Mouse (Mus musculus) cerebellum, adult 2 months (tissue): ENCODE measurements around the gene Slc26a8. TPM values are rescaled to one million over a fixed set of nuclear protein-coding genes. Genes with fewer than 3 reads are reported as not detected.

ENCODE experiments used
- DNase-seq, 2 experiments: peaks; one replicate each; pipeline ENCODE4 v3.0.0; 2021
- H3K27ac ChIP-seq: fragments of 200-500 bp; 2 replicates; pipeline ENCODE4 v1.5.1; 2012; ENCODE audit warnings: low read length, control low read depth, inconsistent platforms; ENCODE audit not compliant: insufficient read depth
- H3K27me3 ChIP-seq: fragments of 200-500 bp; 2 replicates; pipeline ENCODE4 v1.6.1; 2012; ENCODE audit warnings: inconsistent platforms, mild to moderate bottlenecking, low read length, moderate library complexity; ENCODE audit not compliant: control insufficient read depth, insufficient read depth
- H3K4me1 ChIP-seq: fragments of 200-500 bp; 2 replicates; pipeline ENCODE4 v1.6.1; 2011; ENCODE audit warnings: low read length; ENCODE audit not compliant: control insufficient read depth, insufficient read depth
- H3K4me3 ChIP-seq: fragments of 200-500 bp; replicated peaks from 2 replicates; pipeline ENCODE3; 2011; ENCODE audit warnings: mild to moderate bottlenecking, low read depth, low read length, control low read depth; ENCODE audit not compliant: insufficient read depth
- CTCF ChIP-seq: fragments of 200-500 bp; IDR thresholded peaks from 2 replicates; pipeline ENCODE4 v1.5.1; 2011; ENCODE audit warnings: low read depth, mild to moderate bottlenecking, control low read depth, low read length, moderate library complexity, borderline replicate concordance; ENCODE audit not compliant: insufficient read depth
- POLR2A ChIP-seq: fragments of 200-500 bp; IDR thresholded peaks from 2 replicates; pipeline ENCODE4 v1.6.1; 2011; ENCODE audit warnings: low read length, control low read depth, borderline replicate concordance; ENCODE audit not compliant: insufficient read depth
- WGBS: fragments of 180-500 bp; shearing (Covaris S2); methylation state at CpG from one replicate; pipeline ENCODE4 v1.1.7; 2018; 5-methylcytosine and 5-hydroxymethylcytosine counted together
- polyA plus RNA-seq: library from polyadenylated mRNA; depleted of rRNA; stranded (reverse); fragments of >200 nt; gene quantifications from 2 replicates; pipeline ENCODE4 v1.2.3, GENCODE M21; 2012

The Slc26a8 gene
- polyA plus RNA-seq, 1 experiment, result 4.9 TPM

DNA sequence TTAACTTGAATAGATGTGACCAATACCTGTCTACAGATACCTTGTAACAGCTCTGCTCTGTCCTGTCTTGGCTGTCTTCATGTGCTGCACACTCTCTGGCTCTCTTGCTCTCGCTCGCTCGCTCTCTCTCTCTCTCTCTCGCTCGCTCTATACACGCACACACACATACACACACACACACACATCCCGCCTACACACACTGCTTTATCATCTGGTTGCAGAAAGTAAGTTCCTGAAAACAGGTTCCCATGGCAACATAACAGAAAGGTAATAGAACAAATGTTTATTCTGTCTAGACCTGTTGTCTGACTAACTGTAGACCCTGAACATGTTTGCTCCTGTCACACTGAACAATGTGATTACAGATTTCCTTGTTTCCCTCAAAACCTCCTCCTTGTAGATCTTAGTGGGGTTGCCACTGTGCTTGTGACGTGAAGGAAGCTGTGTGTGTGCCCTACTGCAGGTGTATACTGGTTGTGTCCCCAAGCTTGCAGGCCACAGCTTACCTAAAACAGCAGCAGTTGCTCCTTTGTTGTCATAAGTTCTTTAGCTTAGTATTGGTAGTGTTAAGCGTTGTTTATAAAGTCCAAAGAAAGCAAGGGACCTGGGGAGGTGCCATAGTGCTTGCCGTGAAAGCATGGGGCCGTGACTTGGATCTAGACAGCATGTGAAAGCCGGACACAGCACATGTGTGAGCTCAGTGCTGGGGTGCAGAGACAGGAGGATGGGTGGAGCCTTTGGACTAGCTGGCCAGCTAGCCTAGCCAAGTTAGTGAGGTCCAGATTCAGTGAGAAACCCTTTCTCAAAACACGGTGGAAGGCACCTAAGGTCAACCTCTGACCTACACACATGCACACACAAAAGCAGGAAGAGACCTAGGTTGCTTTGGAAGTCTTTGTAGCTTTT lies 7.5 kb upstream of the Slc26a8 start:
- Histone ChIP-seq H3K27ac (peak overlapping the region; percentile 96), H3K4me1 (peaks cover 25% of the 10 kb centered on the region), H3K4me3 (peak overlapping the region; percentile 21), H3K27me3 (no peaks in the 10 kb centered on the region)
- DNase-seq, result peak; percentile 42 to 48
- WGBS, result 37% methylated on average over 13 of the region's 13 CpGs
- TF ChIP-seq POLR2A (no peak), CTCF (no peak)

DNA sequence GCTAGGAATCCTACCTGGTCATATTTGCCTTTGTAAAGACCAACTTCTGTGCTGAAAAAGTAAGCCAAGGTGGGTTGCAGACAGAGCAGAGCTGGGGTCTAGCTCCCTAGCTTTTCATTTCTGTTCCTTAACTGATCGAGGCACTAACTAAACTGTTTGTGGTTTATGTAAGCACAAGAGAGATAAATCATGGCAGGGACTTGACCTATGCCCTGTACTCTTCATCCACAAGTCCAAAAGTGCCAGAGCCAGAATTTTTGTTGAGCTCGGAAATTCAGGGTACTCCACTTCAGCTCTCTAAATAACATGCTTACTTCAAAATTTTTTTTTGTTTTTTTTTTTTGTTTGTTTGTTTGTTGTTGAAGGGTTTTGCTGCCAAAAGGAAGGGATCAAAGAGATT lies 6.6 kb upstream of the Slc26a8 start:
- TF ChIP-seq POLR2A (no peak), CTCF (no peak)
- no peak for DNase-seq
- WGBS, result 57% methylated on average over 2 of the region's 2 CpGs
- 0 out of 2 replicates have a peak overlapping the region, but pooled peaks have one; percentile 4 for H3K27ac ChIP-seq
- H3K4me1 ChIP-seq, result peaks cover 20% of the 10 kb centered on the region
- H3K27me3 ChIP-seq, result no peaks in the 10 kb centered on the region
- no peak overlapping the region for H3K4me3 ChIP-seq

DNA sequence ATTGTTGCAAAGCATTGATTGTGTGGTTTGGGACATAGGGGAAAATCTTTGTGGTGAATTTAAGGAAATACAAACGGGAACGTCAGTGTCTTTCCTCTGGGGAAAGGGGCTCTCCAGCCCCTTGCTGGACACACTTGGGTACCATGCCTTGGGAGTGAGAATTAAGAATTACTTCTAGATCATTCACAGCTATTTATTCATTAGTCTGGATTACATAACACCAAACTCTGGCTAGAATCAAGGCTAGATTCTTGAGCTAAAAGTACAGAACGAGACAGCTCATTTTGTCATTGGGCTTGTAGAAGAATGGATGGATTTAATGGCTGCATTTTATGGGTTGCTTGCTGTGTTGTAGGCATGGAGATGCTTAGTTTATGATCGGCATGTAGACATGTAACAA lies 4.8 kb upstream of the Slc26a8 start:
- DNase-seq, result no peak
- Histone ChIP-seq H3K4me3 (no peak overlapping the region), H3K4me1 (peaks cover 20% of the 10 kb centered on the region), H3K27me3 (no peaks in the 10 kb centered on the region), H3K27ac (no peak overlapping the region)
- WGBS, result 60% methylated on average over 4 of the region's 4 CpGs
- TF ChIP-seq CTCF, result no peak
- no peak for TF ChIP-seq POLR2A

DNA sequence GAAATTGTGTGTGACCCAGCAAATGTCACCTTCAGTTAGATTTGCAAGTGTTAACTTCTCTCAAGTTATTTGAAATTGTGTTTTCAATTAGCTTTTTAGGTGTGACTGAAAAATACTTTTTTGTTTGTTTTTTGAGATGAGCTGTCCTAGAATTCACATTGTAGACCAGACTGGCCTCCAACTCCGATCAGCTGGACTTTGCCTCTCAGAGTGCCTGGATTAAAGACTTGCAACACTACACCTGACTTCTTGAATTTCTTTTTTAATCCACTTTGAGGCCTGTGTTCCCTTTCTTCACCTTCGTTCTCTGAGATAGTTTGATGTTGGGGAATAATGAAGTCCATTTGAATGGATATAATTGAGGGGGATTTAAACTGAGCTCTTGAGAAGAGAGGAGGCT lies 4.0 kb upstream of the Slc26a8 start:
- peaks cover 20% of the 10 kb centered on the region for H3K4me1 ChIP-seq
- no peak overlapping the region for H3K4me3 ChIP-seq
- no peaks in the 10 kb centered on the region for H3K27me3 ChIP-seq
- 67% methylated on average over 2 of the region's 2 CpGs for WGBS
- DNase-seq, result no peak
- no peak overlapping the region for H3K27ac ChIP-seq
- TF ChIP-seq POLR2A (no peak), CTCF (no peak)

DNA sequence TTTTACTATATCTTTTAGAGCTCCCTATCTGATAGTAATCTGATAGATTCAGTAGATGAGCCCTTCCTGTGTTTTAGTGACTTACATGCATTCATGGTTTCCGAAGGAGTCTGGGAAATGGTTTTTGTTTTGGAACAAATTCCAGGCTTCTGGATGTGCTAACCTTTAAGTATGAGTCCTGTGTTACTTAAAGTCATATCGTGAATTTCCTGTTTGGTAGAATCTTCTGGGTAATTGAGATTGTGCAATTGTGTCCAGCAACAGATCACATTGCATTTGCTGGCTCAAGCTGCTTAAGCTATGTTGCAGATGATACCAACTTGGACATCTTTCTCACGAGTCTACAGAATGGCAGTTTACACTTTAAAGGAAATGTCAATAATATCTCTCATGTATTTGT lies 3.1 kb upstream of the Slc26a8 start:
- Histone ChIP-seq H3K4me1 (peaks cover 19% of the 10 kb centered on the region), H3K4me3 (peak overlapping the region; percentile 32), H3K27me3 (no peaks in the 10 kb centered on the region), H3K27ac (no peak overlapping the region)
- 8% methylated on average over 3 of the region's 3 CpGs for WGBS
- DNase-seq, result no peak
- TF ChIP-seq POLR2A (no peak), CTCF (no peak)

DNA sequence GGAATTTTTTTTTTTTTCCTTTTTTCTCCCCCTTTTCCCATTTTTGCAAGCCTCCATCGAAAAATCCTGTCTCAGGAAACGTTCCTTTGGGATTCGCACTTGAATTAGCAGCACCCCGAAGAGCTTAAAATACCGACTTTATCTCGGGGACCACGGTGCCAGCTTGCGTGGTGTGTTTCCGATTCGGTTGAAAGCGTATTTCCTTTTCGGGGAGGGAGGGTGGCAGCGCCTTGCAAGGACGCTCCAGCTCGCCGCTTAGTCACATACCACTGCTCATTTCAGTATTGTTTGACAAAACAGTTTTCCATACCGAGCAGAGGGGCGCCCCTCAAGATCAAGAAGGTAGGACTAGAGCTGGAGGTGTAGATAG lies 2.3 kb upstream of the Slc26a8 start:
- peak; percentile 61 to 66 for DNase-seq
- no peak for TF ChIP-seq CTCF
- TF ChIP-seq POLR2A, result no peak
- peak overlapping the region; percentile 87 for H3K4me3 ChIP-seq
- no peaks in the 10 kb centered on the region for H3K27me3 ChIP-seq
- peaks cover 12% of the 10 kb centered on the region for H3K4me1 ChIP-seq
- WGBS, result under 1% methylated on average over 18 of the region's 18 CpGs
- peak overlapping the region; percentile 87 for H3K27ac ChIP-seq

DNA sequence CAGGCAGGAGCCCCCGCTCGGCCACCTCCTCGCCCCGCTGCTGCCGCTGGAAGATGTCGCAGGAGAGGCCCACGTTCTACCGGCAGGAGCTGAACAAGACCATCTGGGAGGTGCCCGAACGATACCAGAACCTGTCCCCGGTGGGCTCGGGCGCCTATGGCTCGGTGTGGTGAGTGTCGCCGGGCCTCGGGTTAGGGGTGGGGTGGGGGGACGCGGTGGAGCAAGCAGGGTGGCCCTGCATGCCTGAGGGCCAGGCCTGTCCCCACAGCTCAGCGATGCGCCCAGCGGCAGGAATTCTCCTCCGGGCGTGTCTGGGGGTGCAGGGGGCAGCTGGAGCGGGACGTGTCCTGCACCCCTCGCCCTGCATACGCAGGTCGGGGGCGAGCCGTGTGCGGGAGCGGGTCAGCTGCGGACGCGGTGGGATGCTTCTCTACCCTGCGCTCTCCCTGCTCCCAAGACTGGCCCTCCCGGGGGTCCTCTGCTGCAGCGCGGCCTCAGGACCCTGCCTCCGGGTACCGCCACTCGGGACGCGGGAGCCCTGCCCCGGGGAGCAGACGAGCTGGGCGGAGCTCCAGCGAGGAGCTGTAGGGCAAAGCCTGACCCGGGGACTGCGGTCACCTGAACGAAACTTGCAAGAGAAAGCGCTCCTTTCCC lies 1.8 kb upstream of the Slc26a8 start:
- WGBS, result under 1% methylated on average over 53 of the region's 53 CpGs
- Histone ChIP-seq H3K27me3 (no peaks in the 10 kb centered on the region), H3K27ac (peak overlapping the region; percentile 87), H3K4me1 (peaks cover 7% of the 10 kb centered on the region), H3K4me3 (peak overlapping the region; percentile 87)
- no peak for TF ChIP-seq CTCF
- no peak for TF ChIP-seq POLR2A
- peak; percentile 67 to 71 for DNase-seq
